Mouse (Mus musculus): ENCODE results near the gene Patl2. TPM values are rescaled to one million over a fixed set of nuclear protein-coding genes. Genes with fewer than 3 reads are reported as not detected.
"Not testable (repeated sequence)": the region's sequence is repeated elsewhere in the genome, so short reads cannot be mapped to it uniquely, and the experiment has no call there.

Gene Patl2
- not detected for total RNA-seq (2021)
- long read RNA-seq = 0 reads

DNA sequence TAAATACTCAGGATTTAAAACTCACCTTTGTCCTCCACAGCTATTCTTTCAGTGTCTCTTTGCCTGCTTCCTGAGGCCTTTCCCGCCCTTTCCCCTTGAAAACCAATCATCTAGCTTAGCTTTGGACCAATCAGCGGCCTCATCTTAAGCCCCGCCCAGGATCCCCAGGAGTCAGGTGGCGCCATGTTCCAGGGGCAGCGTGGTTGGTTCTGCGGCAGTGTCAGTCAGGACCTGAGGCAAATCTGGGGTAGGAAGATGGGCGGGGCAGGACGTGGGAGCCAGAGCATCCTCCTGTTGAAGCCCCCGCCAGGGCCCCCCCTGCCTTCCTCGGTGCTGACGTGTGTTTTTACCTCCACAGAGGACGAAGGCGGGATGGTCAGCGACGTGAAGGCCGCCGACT is at the start of gene Patl2, which contains the start of gene Terb2:
Gene Patl2, minus strand, starts transcription at position 84 of the 400 bp plus-strand sequence.
Gene Terb2, plus strand, starts transcription at position 167 of the 400 bp plus-strand sequence.
- DNase-seq (ENCODE audit: low spot score in 2 of 2) = no peak

GRCm38 (mm10) chr2:122235425-122235824 is 49.4 kb upstream of the Patl2 start:
- no peak for DNase-seq (ENCODE audit: low spot score in 2 of 2)

GRCm38 (mm10) chr2:122234611-122235288 is 48.8 kb upstream of the Patl2 start, which contains the start of gene Sord:
Gene Sord, plus strand, starts transcription at chr2:122234749.
- DNase-seq (ENCODE audit: low spot score in 2 of 2) = peak; percentile 73 to 82

DNA sequence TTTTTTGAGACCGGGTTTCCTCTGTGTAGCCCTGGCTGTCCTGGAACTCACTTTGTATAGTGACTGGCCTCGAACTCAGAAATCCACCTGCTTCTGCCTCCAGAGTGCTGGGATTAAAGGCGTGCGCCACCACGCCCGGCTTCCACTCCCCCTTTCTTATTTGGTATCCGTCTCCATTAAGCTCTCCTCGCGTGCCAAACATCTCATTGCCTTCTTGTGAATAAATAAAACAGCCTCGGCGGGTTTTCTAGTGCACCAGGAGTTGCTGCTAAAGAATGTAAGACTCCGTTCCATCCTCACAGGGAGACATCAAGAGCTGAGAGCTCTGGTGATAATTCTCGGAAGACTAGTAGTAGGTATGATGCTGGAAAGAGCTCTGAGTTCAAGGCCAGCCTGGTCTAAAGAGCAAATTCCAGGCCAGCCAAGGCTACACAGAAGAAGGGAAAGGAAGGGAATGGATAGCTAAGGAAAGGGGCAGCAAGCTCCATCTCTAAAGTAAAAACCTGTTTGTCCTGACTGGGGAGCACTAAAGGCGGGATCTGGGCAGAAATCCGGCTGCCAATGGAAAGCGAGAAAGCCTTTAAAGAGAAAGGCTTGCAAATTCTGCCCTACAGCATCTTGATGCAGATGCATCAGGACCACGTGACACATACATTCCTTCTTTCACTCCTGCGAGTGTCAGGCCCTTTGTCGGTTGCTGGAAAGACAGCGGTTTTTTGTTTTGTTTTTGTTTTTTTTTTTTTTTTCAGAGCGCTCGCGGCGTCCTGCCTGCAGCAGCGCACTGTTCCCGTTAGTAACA is 48.0 kb upstream of the Patl2 start:
- DNase-seq (ENCODE audit: low spot score in 2 of 2) = peak; percentile 34

- no peak for DNase-seq (ENCODE audit: low spot score in 2 of 2)
These were observed 47.4 kb upstream of the Patl2 start for GRCm38 (mm10) chr2:122233341-122233740.

GRCm38 (mm10) chr2:122231616-122232015 is 45.6 kb upstream of the Patl2 start:
- no peak for DNase-seq (ENCODE audit: low spot score in 2 of 2)

DNA sequence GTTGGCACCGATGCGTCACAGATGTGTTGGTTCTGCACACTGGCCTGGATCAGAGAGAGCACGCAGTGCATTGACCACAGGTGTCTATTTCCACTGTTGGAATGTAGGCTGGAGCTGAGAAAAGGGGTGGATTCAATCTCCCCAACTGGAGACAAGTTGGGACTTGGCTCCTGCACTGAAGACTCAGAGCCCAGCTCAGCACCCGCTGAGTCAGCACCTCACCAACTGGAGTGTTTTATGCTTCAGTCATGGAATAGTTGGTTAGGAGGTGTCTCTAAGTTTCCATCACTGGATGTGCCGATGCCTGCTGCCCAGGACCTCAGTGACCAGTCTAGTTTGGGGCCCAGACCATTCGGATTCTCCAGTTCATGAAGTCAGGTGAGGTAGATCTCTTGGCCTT is 44.4 kb upstream of the Patl2 start:
- DNase-seq (ENCODE audit: low spot score in 2 of 2) = no peak

DNA sequence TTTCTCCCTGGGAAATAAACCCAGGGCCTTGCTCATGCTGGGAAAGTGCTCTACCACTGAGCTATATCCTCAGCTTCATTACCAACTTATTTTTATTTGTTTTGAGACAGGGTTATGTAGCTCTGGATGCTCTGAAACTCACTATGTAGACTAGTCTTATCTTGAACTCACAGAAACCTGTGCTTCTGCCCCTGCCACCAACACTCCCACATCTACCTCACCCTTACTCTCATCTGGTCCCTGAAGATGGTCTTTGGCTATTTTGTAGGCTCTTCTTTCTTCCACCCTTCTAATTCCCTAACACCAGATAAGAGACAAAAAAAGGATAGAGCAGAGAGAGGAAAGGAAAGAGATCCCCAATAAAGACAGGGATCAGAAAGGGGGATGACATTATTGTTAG is 37.7 kb upstream of the Patl2 start:
- DNase-seq (ENCODE audit: low spot score in 2 of 2) = no peak

- no peak for DNase-seq (ENCODE audit: low spot score in 2 of 2)
These were observed 36.3 kb upstream of the Patl2 start for GRCm38 (mm10) chr2:122222272-122222671.

GRCm38 (mm10) chr2:122221798-122222197 is 35.8 kb upstream of the Patl2 start:
- DNase-seq (ENCODE audit: low spot score in 2 of 2) = no peak

- no peak for DNase-seq (ENCODE audit: low spot score in 2 of 2)
These were observed 35.4 kb upstream of the Patl2 start for GRCm38 (mm10) chr2:122221378-122221777.

GRCm38 (mm10) chr2:122218234-122218633 is 32.2 kb upstream of the Patl2 start:
- DNase-seq (ENCODE audit: low spot score in 2 of 2) = no peak

- DNase-seq (ENCODE audit: low spot score in 2 of 2) = not testable (repeated sequence)
These were observed 31.1 kb upstream of the Patl2 start for GRCm38 (mm10) chr2:122217075-122217474.

DNA sequence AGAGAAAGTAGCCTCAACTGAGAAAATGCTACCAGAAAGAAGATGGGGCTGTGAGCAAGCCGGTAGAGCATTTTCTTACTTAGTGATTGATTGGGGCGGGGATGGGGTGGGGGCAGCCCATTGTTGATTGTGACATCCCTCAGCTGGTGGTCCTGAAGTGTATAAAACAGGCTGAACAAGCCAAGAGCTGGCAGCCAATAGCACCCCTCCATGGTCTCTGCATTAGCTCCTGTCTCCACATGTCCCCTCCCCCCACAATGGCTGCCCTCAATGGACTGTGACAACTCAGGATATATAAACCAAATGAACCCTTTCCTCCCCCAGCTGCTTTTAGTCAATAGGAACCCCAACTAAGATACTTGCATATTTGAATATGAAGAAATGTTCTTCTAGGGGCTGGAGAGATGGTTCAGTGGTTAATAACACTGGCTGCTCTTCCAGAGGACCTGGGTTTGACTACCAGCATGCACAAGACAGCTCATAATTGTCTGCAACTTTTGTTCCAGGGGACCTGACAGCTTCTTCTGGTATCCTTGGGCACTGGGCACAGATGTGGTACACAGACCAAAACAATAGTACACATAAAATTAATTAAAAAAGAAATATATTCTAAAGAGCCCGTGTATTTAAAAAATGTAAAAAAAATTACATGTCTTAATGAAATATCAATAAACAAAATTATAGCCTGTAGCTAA is 24.7 kb upstream of the Patl2 start:
- no peak for DNase-seq (ENCODE audit: low spot score in 2 of 2)

DNA sequence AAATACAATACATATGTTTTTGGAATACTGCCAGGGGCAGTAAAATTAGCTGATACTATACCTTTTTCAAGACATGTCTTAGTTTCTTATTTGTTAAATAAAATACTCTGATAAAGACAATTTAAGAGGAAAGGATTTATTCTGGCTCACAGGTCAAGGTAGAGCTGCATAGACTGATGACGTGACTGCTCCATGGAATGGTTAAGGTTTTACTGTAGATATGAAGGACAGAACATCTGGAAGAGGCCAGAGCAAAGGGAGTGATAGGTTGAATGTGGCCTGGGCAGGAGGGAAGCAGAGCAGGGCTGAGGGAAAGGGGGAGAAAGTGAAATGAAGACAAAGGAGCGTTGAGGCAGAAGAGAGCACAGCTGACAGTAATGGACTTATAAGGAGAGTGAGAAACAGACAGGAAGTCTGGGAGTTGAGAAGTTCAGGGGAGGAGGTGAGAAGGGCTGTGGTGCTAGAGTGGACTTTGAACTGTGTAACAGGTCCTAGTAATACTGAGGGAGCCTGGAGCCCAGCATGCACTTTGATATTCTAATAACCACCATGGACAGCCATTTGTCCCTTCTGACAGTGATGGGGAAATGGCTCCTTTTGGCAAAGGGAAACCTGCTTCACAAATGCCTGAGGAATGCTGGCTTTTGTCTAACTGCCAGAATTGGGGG is 20.6 kb upstream of the Patl2 start:
- DNase-seq (ENCODE audit: low spot score in 2 of 2) = no peak

GRCm38 (mm10) chr2:122201501-122201900 is 15.5 kb upstream of the Patl2 start:
- no peak for DNase-seq (ENCODE audit: low spot score in 2 of 2)

- peak; percentile 8 to 16 for DNase-seq (ENCODE audit: low spot score in 2 of 2)
These were observed 8.5 kb upstream of the Patl2 start for GRCm38 (mm10) chr2:122194509-122194929.

DNA sequence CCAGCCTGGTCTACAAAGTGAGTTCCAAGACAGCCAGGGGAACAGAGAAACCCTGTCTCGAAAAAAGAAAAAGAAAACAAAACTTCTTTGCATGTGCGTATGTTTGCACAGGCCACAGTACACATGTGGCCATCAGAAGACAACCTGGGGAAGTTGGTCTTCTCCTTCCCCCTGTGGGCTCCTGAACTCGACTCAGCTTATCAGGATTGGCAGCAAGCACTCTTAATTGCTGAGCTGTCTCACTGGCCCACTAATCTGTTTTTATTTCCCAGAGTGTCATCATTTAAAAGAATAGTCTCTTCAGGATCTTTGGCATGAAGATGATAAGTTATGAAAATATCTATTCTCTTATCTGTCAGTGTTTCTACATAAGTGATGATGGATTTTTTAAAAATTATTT is 5.9 kb upstream of the Patl2 start:
- DNase-seq (ENCODE audit: low spot score in 2 of 2) = no peak

DNA sequence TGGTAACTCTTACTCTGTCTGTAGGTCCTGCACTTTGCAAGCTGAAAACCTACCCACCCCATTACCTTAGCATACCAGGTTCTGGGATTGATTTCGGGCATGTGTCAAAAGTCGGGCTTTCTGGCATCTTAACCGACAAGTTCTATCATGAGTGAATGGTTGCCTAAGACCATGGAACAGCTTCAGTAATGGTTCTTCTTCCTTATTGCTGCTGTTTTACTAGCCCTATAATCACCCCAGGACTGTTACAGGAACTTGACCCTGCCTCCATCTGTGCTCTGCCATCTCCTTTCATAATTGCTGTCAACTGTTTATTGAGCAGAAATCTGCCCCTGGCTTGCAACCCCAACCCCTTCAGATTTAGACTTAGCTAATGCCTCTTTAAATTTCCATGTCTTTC is 762 bp upstream of the Patl2 start:
- no peak for DNase-seq (ENCODE audit: low spot score in 2 of 2)

DNA sequence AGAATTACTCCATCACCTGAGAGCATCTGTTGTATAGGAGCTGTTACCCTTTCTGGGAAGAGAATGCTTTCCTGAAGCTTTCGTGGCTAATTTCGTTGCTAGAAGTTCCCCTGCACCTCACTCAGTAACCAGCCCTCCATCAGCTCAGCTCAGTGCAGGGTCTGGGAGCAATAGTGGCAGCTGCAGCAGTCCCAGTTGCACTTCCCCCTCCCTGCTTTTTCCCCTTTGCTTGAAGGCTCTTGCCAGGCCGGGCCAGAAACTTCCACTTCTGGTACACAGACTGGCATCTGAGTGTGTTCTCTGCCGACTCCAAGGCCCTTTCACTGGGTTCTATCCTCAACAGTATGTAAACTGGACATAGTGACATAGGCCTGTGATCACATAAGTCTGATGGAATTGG is 903 bp downstream of the Patl2 start:
- DNase-seq (ENCODE audit: low spot score in 2 of 2) = no peak
